Mouse (Mus musculus) hindbrain, embryonic 14.5 days (tissue): ENCODE results near the gene Cdh3. TPM values are rescaled to one million over a fixed set of nuclear protein-coding genes. Genes with fewer than 3 reads are reported as not detected.
"Not testable (repeated sequence)": the region's sequence is repeated elsewhere in the genome, so short reads cannot be mapped to it uniquely, and the experiment has no call there.

Experiments
- ATAC-seq: fragments of 200-750 bp; cut with Nextera tagmentation; 2 replicates; pipeline ENCODE4 v1.8.0; 2017; ENCODE audit warnings: moderate number of reproducible peaks, mild to moderate bottlenecking, moderate TSS enrichment, moderate library complexity; ENCODE audit not compliant: low FRiP score
- DNase-seq: peaks from one replicate; pipeline ENCODE4 v3.0.0-alpha.2; 2015; ENCODE audit warnings: low spot score
- H3K27ac ChIP-seq: fragments of 300-500 bp; sonication (generic); 2 replicates; pipeline ENCODE4 v1.5.1; 2014; ENCODE audit warnings: mild to moderate bottlenecking, moderate library complexity
- H3K27me3 ChIP-seq: fragments of 300-500 bp; sonication (generic); 2 replicates; pipeline ENCODE4 v1.6.1; 2014; ENCODE audit warnings: mild to moderate bottlenecking, low read length, mixed read lengths; ENCODE audit not compliant: control insufficient read depth, insufficient read depth
- H3K36me3 ChIP-seq: fragments of 300-500 bp; sonication (generic); replicated peaks from 2 replicates; pipeline ENCODE4 v1.6.1; 2014; ENCODE audit not compliant: control insufficient read depth, insufficient read depth
- H3K4me1 ChIP-seq: fragments of 300-500 bp; sonication (generic); replicated peaks from 2 replicates; pipeline ENCODE4 v1.6.1; 2014; ENCODE audit warnings: antibody characterized with exemption, low read length, mixed read lengths; ENCODE audit not compliant: control insufficient read depth, insufficient read depth
- H3K4me2 ChIP-seq: fragments of 300-500 bp; sonication (generic); replicated peaks from 2 replicates; pipeline ENCODE4 v1.6.1; 2014; ENCODE audit warnings: mild to moderate bottlenecking, moderate library complexity
- H3K4me3 ChIP-seq: fragments of 300-500 bp; sonication (generic); replicated peaks from 2 replicates; pipeline ENCODE4 v1.5.1; 2014; ENCODE audit warnings: mild to moderate bottlenecking, low read length
- H3K9ac ChIP-seq: fragments of 300-500 bp; sonication (generic); 2 replicates; pipeline ENCODE4 v1.6.1; 2014
- H3K9me3 ChIP-seq: fragments of 300-500 bp; sonication (generic); 2 replicates; pipeline ENCODE4 v1.6.1; 2016; ENCODE audit warnings: low read length; ENCODE audit not compliant: control insufficient read depth
- WGBS: fragments of 180-500 bp; shearing (Covaris S2); extraction: QIAGEN DNeasy Blood & Tissue Kit; methylation state at CpG from one replicate; pipeline ENCODE4 v1.1.7; 2014; 5-methylcytosine and 5-hydroxymethylcytosine counted together
- polyA plus RNA-seq: library from polyadenylated mRNA; unstranded; fragments of >200 nt; fragmentation: Nextera tagmentation; extraction: Ambion mirVana; gene quantifications from 2 replicates; pipeline ENCODE4 v1.2.1, GENCODE M21; 2014

Gene Cdh3
- polyA plus RNA-seq, 1 experiment from 2014 or later: 4.1 TPM

GRCm38 (mm10) chr8:106592458-106592857 lies 81.8 kb downstream of the Cdh3 start:
- no peaks in the 10 kb centered on the region for H3K4me1 ChIP-seq
- no peak overlapping the region for H3K4me3 ChIP-seq
- H3K4me2 ChIP-seq: no peak overlapping the region
- no peaks in the 10 kb centered on the region for H3K9me3 ChIP-seq
- DNase-seq: no peak
- H3K27me3 ChIP-seq: no peaks in the 10 kb centered on the region
- 61% methylated on average over 3 of the region's 3 CpGs for WGBS
- H3K27ac ChIP-seq: no peak overlapping the region
- no peaks in the 10 kb centered on the region for H3K36me3 ChIP-seq
- ATAC-seq: no peak
- no peak overlapping the region for H3K9ac ChIP-seq

- not testable (repeated sequence) for H3K4me3 ChIP-seq, DNase-seq, H3K9me3 ChIP-seq, ATAC-seq, H3K4me2 ChIP-seq, H3K4me1 ChIP-seq, H3K36me3 ChIP-seq, H3K9ac ChIP-seq, H3K27ac ChIP-seq, H3K27me3 ChIP-seq
- 96% methylated on average over 3 of the region's 3 CpGs for WGBS
Measured at GRCm38 (mm10) chr8:106595623-106596022, 84.9 kb downstream of the Cdh3 start.

- no peak overlapping the region for H3K27ac ChIP-seq
- no peaks in the 10 kb centered on the region for H3K4me1 ChIP-seq
- WGBS: 96% methylated on average over 5 of the region's 5 CpGs
- no peaks in the 10 kb centered on the region for H3K9me3 ChIP-seq
- peaks cover 2% of the 10 kb centered on the region for H3K27me3 ChIP-seq
- no peak overlapping the region for H3K9ac ChIP-seq
- DNase-seq: no peak
- H3K4me3 ChIP-seq: no peak overlapping the region
- no peak overlapping the region for H3K4me2 ChIP-seq
- H3K36me3 ChIP-seq: no peaks in the 10 kb centered on the region
- ATAC-seq: no peak
Measured at GRCm38 (mm10) chr8:106597067-106597466, 86.4 kb downstream of the Cdh3 start.

GRCm38 (mm10) chr8:106599265-106599979 lies 88.7 kb downstream of the Cdh3 start:
- ATAC-seq (no peak), DNase-seq (no peak)
- Histone ChIP-seq H3K4me3 (no peak overlapping the region), H3K27ac (no peak overlapping the region), H3K27me3 (peaks cover 25% of the 10 kb centered on the region), H3K9ac (no peak overlapping the region), H3K9me3 (no peaks in the 10 kb centered on the region), H3K4me1 (peaks cover 17% of the 10 kb centered on the region; the same call in 1 of the 2 replicates), H3K4me2 (no peak overlapping the region), H3K36me3 (no peaks in the 10 kb centered on the region)
- WGBS: 24% methylated on average over 7 of the region's 7 CpGs

DNA sequence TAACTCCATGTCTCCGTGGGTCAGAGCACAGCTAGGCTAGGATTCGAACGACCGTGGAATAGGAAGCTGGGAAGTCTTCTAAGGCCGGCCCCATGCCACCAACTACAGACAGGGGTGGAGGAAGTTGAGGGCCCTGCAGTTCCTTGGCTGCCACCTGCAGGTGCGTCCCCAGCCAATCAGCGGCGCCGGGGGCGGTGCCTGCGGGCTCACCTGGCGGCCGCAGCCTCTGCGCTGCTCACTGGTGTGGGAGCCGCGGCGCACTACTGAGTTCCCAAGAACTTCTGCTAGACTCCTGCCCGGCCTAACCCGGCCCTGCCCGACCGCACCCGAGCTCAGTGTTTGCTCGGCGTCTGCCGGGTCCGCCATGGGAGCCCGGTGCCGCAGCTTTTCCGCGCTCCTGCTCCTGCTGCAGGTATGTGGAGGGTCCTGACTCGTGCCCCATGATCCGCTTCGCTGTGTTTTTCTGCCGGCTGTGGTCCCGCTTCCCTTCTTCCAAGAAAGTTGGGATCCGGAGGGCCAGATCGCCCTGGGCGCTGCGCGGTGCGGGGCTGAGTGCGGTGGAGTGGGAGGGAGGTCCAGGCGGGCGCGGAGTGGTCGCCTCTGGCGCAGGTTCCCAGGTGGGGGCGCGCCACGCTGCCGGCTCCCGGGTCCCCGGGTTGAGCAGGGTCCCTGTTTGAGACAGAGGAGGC lies 92.6 kb downstream of the Cdh3 start, which contains the start of gene Cdh1:
TSS of gene Cdh1 (plus strand) at position 221 of the 689 bp plus-strand sequence.
- DNase-seq (peak; percentile 39), ATAC-seq (peak; percentile 31; the same call in 1 of the 2 replicates)
- no peak within 1 kb of the TSS for H3K27ac ChIP-seq
- peak within 1 kb of the TSS; percentile 32; the same call in 1 of the 2 replicates for H3K9ac ChIP-seq
- H3K4me2 ChIP-seq: peak within 1 kb of the TSS; percentile 88
- H3K4me1 ChIP-seq: peaks cover 17% of the 10 kb centered on the region; the same call in 1 of the 2 replicates
- H3K27me3 ChIP-seq: peaks cover 57% of the 10 kb centered on the region
- H3K4me3 ChIP-seq: peak within 1 kb of the TSS; percentile 42
- H3K9me3 ChIP-seq: no peaks in the 10 kb centered on the region
- WGBS: under 1% methylated on average over 53 of the region's 53 CpGs
- H3K36me3 ChIP-seq: no peaks in the 10 kb centered on the region

GRCm38 (mm10) chr8:106603933-106604332 lies 93.2 kb downstream of the Cdh3 start:
- DNase-seq (no peak), ATAC-seq (no peak)
- WGBS: under 1% methylated on average over 19 of the region's 19 CpGs
- H3K4me1 ChIP-seq: peaks cover 17% of the 10 kb centered on the region; the same call in 1 of the 2 replicates
- peak overlapping the region; percentile 88 for H3K4me2 ChIP-seq
- H3K27ac ChIP-seq: no peak overlapping the region
- H3K4me3 ChIP-seq: peak overlapping the region; percentile 42
- H3K9ac ChIP-seq: no peak overlapping the region; the same call in 1 of the 2 replicates
- H3K9me3 ChIP-seq: no peaks in the 10 kb centered on the region
- peaks cover 57% of the 10 kb centered on the region for H3K27me3 ChIP-seq
- H3K36me3 ChIP-seq: no peaks in the 10 kb centered on the region

DNA sequence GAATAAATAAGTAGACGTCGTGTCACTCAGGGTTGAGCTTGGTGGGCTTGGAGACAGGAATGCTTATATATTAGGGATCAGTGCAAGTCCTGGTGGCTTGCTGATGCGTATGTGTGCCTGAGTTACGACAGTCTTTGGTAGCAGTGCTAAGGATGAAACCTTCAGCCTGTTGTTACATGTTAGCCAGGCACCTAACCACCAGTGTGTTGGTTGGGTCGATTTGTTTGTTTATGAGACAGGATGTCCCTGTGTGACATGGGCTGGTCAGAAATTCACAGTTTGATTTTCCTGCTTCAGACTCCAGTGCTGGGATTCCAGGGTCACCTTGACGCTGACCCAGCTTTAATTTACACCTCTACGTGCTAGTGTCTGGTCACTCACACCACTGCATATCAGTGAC lies 95.0 kb downstream of the Cdh3 start:
- DNase-seq (no peak), ATAC-seq (no peak)
- Histone ChIP-seq H3K27me3 (peaks cover 57% of the 10 kb centered on the region), H3K9ac (no peak overlapping the region), H3K27ac (no peak overlapping the region), H3K4me1 (peaks cover 17% of the 10 kb centered on the region; the same call in 1 of the 2 replicates), H3K4me2 (no peak overlapping the region), H3K36me3 (no peaks in the 10 kb centered on the region), H3K9me3 (no peaks in the 10 kb centered on the region), H3K4me3 (no peak overlapping the region)
- WGBS: 71% methylated on average over 7 of the region's 7 CpGs

- WGBS: 55% methylated on average over 4 of the region's 4 CpGs
- Histone ChIP-seq H3K9me3 (no peaks in the 10 kb centered on the region), H3K4me2 (no peak overlapping the region)
Measured at GRCm38 (mm10) chr8:106606121-106606520, 95.4 kb downstream of the Cdh3 start.

DNA sequence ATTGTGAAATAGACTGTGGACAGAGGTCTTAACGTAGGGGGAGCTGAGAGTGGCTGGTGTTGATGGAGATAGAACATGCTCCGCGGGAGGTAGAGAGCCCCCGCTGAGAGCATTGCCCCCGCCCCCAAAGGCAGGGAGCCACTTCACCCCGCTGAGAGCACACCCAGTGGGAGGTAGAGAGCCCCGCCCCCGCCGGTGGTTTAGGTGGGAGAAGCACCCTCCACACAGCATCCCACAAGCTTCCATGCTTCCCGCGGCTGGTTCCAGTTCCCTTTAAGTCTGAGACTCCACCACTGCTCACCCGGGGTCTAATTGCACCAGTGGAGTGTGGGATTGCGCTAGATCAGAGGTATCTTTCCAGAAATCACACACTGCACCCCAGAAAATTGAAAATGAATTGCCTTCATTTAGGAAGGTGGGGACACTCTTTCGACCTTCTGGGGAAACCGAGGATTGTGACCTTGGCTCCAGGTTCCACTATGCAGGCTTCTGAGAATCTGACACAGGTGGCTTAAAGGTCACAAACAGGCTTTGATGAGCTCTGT lies 96.0 kb downstream of the Cdh3 start:
- Histone ChIP-seq H3K9me3 (no peaks in the 10 kb centered on the region), H3K27me3 (peaks cover 57% of the 10 kb centered on the region), H3K4me2 (no peak overlapping the region), H3K4me3 (no peak overlapping the region), H3K9ac (no peak overlapping the region), H3K4me1 (peaks cover 17% of the 10 kb centered on the region; the same call in 1 of the 2 replicates), H3K27ac (no peak overlapping the region), H3K36me3 (no peaks in the 10 kb centered on the region)
- DNase-seq (no peak), ATAC-seq (no peak)
- WGBS: 42% methylated on average over 15 of the region's 15 CpGs

More at GRCm38 (mm10) chr8:106606121-106606520, 95.4 kb downstream of the Cdh3 start:
- Histone ChIP-seq H3K36me3 (no peaks in the 10 kb centered on the region), H3K27me3 (peaks cover 57% of the 10 kb centered on the region), H3K4me1 (peaks cover 17% of the 10 kb centered on the region; the same call in 1 of the 2 replicates), H3K4me3 (no peak overlapping the region), H3K27ac (no peak overlapping the region), H3K9ac (no peak overlapping the region)
- ATAC-seq (no peak), DNase-seq (no peak)
